Mouse (Mus musculus) kidney, embryonic 16.5 days (tissue): ENCODE measurements around the gene Gm15128. TPM values are rescaled to one million over a fixed set of nuclear protein-coding genes. Genes with fewer than 3 reads are reported as not detected.
"Not testable (repeated sequence)": the region's sequence is repeated elsewhere in the genome, so short reads cannot be mapped to it uniquely, and the experiment has no call there.

ENCODE experiments used
- ATAC-seq: fragments of 200-750 bp; cut with Nextera tagmentation; 2 replicates; pipeline ENCODE4 v1.8.0; 2017; ENCODE audit warnings: moderate TSS enrichment; ENCODE audit not compliant: low FRiP score, low TSS enrichment
- H3K27ac ChIP-seq: fragments of 300-500 bp; sonication (generic); 2 replicates; pipeline ENCODE4 v1.5.1; 2014; ENCODE audit warnings: low read length
- H3K27me3 ChIP-seq: fragments of 300-500 bp; sonication (generic); 2 replicates; pipeline ENCODE4 v1.6.1; 2014; ENCODE audit warnings: low read length, control low read depth, mixed read lengths; ENCODE audit not compliant: insufficient read depth
- H3K36me3 ChIP-seq: fragments of 300-500 bp; sonication (generic); 2 replicates; pipeline ENCODE4 v1.6.1; 2014; ENCODE audit warnings: low read length, control low read depth, mixed read lengths; ENCODE audit not compliant: insufficient read depth
- H3K4me1 ChIP-seq: fragments of 300-500 bp; sonication (generic); 2 replicates; pipeline ENCODE4 v1.6.1; 2014; ENCODE audit warnings: low read length, control low read depth, mixed read lengths; ENCODE audit not compliant: insufficient read depth
- H3K4me2 ChIP-seq: fragments of 300-500 bp; sonication (generic); replicated peaks from 2 replicates; pipeline ENCODE4 v1.6.1; 2014; ENCODE audit warnings: low read depth, low read length
- H3K4me3 ChIP-seq: fragments of 300-500 bp; sonication (generic); 2 replicates; pipeline ENCODE4 v1.5.1; 2014; ENCODE audit warnings: mild to moderate bottlenecking, low read length
- H3K9ac ChIP-seq: fragments of 300-500 bp; sonication (generic); replicated peaks from 2 replicates; pipeline ENCODE4 v1.6.1; 2014; ENCODE audit warnings: low read length
- H3K9me3 ChIP-seq: fragments of 300-500 bp; sonication (generic); 2 replicates; pipeline ENCODE4 v1.6.1; 2016; ENCODE audit warnings: low read length, control low read depth
- WGBS: fragments of 180-500 bp; shearing (Covaris S2); extraction: QIAGEN DNeasy Blood & Tissue Kit; methylation state at CpG from one replicate; pipeline ENCODE4 v1.1.7; 2014; 5-methylcytosine and 5-hydroxymethylcytosine counted together
- polyA plus RNA-seq: library from polyadenylated mRNA; unstranded; fragments of >200 nt; fragmentation: Nextera tagmentation; extraction: Ambion mirVana; gene quantifications from 2 replicates; pipeline ENCODE4 v1.2.1, GENCODE M21; 2015

The Gm15128 gene
- not detected in 2 replicates for polyA plus RNA-seq

GRCm38 (mm10) chrX:147765691-147766090 is at the start of gene Gm15128:
TSS of gene Gm15128 (plus strand) at chrX:147765991.
- not testable (repeated sequence) for H3K4me1 ChIP-seq, H3K4me2 ChIP-seq, H3K9me3 ChIP-seq, ATAC-seq, H3K9ac ChIP-seq, H3K4me3 ChIP-seq, H3K27me3 ChIP-seq, H3K36me3 ChIP-seq, H3K27ac ChIP-seq
- WGBS = 81% methylated on average over 7 of the region's 7 CpGs

Other genes with a start within 250 kb of the Gm15128 start
- 3.9 and 5.2 TPM in 2 replicates for gene Lrch2, start 211.9 kb upstream of the Gm15128 start, polyA plus RNA-seq
- not detected in 2 replicates for gene Gm15080, start 227.0 kb downstream of the Gm15128 start, polyA plus RNA-seq